Mouse (Mus musculus) midbrain, postnatal 0 days (tissue): ENCODE results near the gene Gpr171. TPM values are rescaled to one million over a fixed set of nuclear protein-coding genes. Genes with fewer than 3 reads are reported as not detected.

Experiments used
- ATAC-seq: fragments of 200-750 bp; cut with Nextera tagmentation; 2 replicates; pipeline ENCODE4 v1.8.0; 2017; ENCODE audit warnings: moderate number of reproducible peaks, mild to moderate bottlenecking, moderate TSS enrichment, moderate library complexity; ENCODE audit not compliant: low FRiP score
- DNase-seq: peaks from one replicate; pipeline ENCODE4 v3.0.0-alpha.2; 2015; ENCODE audit warnings: low spot score
- H3K27ac ChIP-seq: fragments of 300-500 bp; sonication (generic); 2 replicates; pipeline ENCODE4 v1.5.1; 2014; ENCODE audit warnings: low read depth, mild to moderate bottlenecking, low read length, mixed read lengths
- H3K27me3 ChIP-seq: fragments of 300-500 bp; sonication (generic); 2 replicates; pipeline ENCODE4 v1.6.1; 2014; ENCODE audit warnings: low read length, control low read depth, mixed read lengths; ENCODE audit not compliant: insufficient read depth
- H3K36me3 ChIP-seq: fragments of 300-500 bp; sonication (generic); 2 replicates; pipeline ENCODE4 v1.6.1; 2014; ENCODE audit warnings: low read length, control low read depth, mixed read lengths; ENCODE audit not compliant: insufficient read depth
- H3K4me1 ChIP-seq: fragments of 300-500 bp; sonication (generic); 2 replicates; pipeline ENCODE4 v1.6.1; 2014; ENCODE audit warnings: mild to moderate bottlenecking, control low read depth, antibody characterized with exemption, low read length, mixed read lengths; ENCODE audit not compliant: insufficient read depth
- H3K4me2 ChIP-seq: fragments of 300-500 bp; sonication (generic); 2 replicates; pipeline ENCODE4 v1.6.1; 2014; ENCODE audit warnings: low read depth, mild to moderate bottlenecking, low read length, mixed read lengths; ENCODE audit not compliant: poor library complexity, severe bottlenecking
- H3K4me3 ChIP-seq: fragments of 300-500 bp; sonication (generic); 2 replicates; pipeline ENCODE4 v1.5.1; 2014; ENCODE audit warnings: low read depth, mild to moderate bottlenecking, low read length, moderate library complexity
- H3K9ac ChIP-seq: fragments of 300-500 bp; sonication (generic); replicated peaks from 2 replicates; pipeline ENCODE4 v1.6.1; 2014; ENCODE audit warnings: mild to moderate bottlenecking, low read length, moderate library complexity, mixed read lengths; ENCODE audit not compliant: poor library complexity, severe bottlenecking
- H3K9me3 ChIP-seq: fragments of 300-500 bp; sonication (generic); 2 replicates; pipeline ENCODE4 v1.6.1; 2016; ENCODE audit warnings: low read length, control low read depth
- CTCF ChIP-seq: IDR thresholded peaks from 2 replicates; pipeline ENCODE4 v1.5.1; 2016; ENCODE audit warnings: antibody characterized with exemption, mild to moderate bottlenecking
- WGBS: fragments of 180-500 bp; shearing (Covaris S2); extraction: QIAGEN DNeasy Blood & Tissue Kit; methylation state at CpG from one replicate; pipeline ENCODE4 v1.1.7; 2014; 5-methylcytosine and 5-hydroxymethylcytosine counted together
- polyA plus RNA-seq: library from polyadenylated mRNA; unstranded; fragments of >200 nt; fragmentation: Nextera tagmentation; extraction: Ambion mirVana; gene quantifications from 2 replicates; pipeline ENCODE4 v1.2.1, GENCODE M21; 2015
- total RNA-seq: library from RNA; depleted of rRNA; stranded (reverse); fragments of >200 nt; gene quantifications from 2 replicates; pipeline ENCODE4 v1.2.3, GENCODE M21; 2014

Gpr171 gene
- total and polyA plus RNA-seq, 2 experiments from 2014 or later, result 0.74 TPM; not detected in 1

GRCm38 (mm10) chr3:59140115-59140514 lies 38.5 kb upstream of the Gpr171 start:
- Histone ChIP-seq H3K9ac (no peak overlapping the region), H3K27me3 (no peaks in the 10 kb centered on the region), H3K36me3 (no peaks in the 10 kb centered on the region), H3K27ac (no peak overlapping the region), H3K4me2 (no peak overlapping the region), H3K4me1 (no peaks in the 10 kb centered on the region), H3K4me3 (no peak overlapping the region), H3K9me3 (no peaks in the 10 kb centered on the region)
- ATAC-seq (no peak), DNase-seq (no peak)
- TF ChIP-seq CTCF, result no peak
- 87% methylated on average over 2 of the region's 2 CpGs for WGBS

GRCm38 (mm10) chr3:59139651-59140051 lies 38.0 kb upstream of the Gpr171 start:
- Histone ChIP-seq H3K4me3 (no peak overlapping the region), H3K9me3 (no peaks in the 10 kb centered on the region), H3K27me3 (no peaks in the 10 kb centered on the region), H3K9ac (no peak overlapping the region), H3K27ac (no peak overlapping the region), H3K4me2 (no peak overlapping the region), H3K36me3 (no peaks in the 10 kb centered on the region), H3K4me1 (no peaks in the 10 kb centered on the region)
- DNase-seq (no peak), ATAC-seq (no peak)
- no peak for TF ChIP-seq CTCF

DNA sequence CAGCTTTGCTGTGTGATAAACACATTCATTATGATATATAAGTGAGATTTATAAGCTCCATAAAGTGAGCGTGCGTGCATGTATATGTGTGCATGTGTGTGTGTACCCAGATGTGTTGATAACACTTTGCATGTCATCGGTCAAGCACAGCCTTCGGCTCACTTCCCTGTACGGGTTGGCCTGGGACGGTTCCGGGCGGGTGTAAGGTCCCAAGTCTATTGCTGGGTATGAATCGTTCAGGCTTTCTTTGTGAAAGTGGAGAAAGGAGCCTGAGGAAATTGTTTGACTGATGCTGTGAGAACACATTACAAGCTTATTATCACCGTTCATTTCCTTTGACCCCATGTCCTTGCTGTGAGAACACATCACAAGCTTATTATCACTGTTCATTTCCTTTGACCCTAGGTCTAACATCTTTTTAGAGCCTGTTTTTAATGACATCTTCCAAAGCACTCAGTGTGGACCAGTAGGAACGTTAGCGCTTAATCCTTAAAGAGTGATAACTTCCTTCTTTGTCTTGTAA lies 37.4 kb upstream of the Gpr171 start:
- WGBS, result 81% methylated on average over 12 of the region's 12 CpGs
- no peak for DNase-seq
- H3K4me1 ChIP-seq, result no peaks in the 10 kb centered on the region

DNA sequence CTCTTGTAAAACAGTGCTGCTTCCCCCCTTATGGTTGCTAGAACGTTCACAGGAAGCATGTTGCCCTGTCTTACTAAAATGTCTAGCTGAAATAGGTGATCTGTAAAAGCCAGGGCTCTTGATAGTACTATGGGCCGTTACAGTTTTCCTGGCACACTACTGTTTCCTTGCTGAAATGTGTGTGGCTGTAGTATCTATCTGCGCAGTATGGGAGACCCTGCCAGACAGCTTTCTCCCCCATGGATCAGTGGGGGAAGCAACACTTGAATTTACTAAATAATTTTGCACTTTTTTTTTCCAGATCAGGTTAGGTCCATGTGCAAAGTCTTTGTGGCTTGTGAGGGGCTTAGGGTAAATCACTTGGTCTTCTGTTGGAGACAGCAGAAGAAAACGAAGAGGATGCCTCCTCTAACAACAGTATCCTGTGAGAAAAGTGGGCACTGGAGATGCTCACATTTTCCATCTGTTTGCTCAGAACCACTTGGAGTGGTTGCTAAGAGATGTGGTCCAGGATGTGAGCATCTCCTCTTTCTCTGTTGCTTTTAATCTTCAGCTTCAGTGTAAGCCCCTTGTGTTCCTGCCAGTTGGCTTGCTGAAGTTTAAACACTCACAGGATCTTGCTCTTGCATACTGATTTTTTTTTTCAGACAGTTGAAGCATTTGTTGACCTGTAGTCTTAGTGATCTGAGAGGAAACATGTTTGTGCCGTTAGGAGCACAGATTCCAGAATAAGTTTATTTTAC lies 34.5 kb upstream of the Gpr171 start:
- no peaks in the 10 kb centered on the region for H3K9me3 ChIP-seq
- H3K4me3 ChIP-seq, result no peak overlapping the region
- 76% methylated on average over 5 of the region's 5 CpGs for WGBS
- H3K27ac ChIP-seq, result peak overlapping the region; percentile 19; the same call in 1 of the 2 replicates
- no peak overlapping the region for H3K4me2 ChIP-seq
- no peaks in the 10 kb centered on the region for H3K36me3 ChIP-seq
- TF ChIP-seq CTCF, result no peak
- peak; percentile 77 for ATAC-seq
- DNase-seq, result peak; percentile 69
- H3K4me1 ChIP-seq, result no peaks in the 10 kb centered on the region
- no peak overlapping the region for H3K9ac ChIP-seq
- no peaks in the 10 kb centered on the region for H3K27me3 ChIP-seq

More for the DNA sequence above, 37.4 kb upstream of the Gpr171 start:
- no peaks in the 10 kb centered on the region for H3K27me3 ChIP-seq
- ATAC-seq, result no peak
- no peaks in the 10 kb centered on the region for H3K36me3 ChIP-seq
- H3K4me3 ChIP-seq, result no peak overlapping the region
- H3K4me2 ChIP-seq, result no peak overlapping the region
- no peak overlapping the region for H3K27ac ChIP-seq
- no peak overlapping the region for H3K9ac ChIP-seq
- H3K9me3 ChIP-seq, result no peaks in the 10 kb centered on the region
- TF ChIP-seq CTCF, result no peak

- H3K9ac ChIP-seq, result no peak overlapping the region
- H3K27me3 ChIP-seq, result no peaks in the 10 kb centered on the region
- ATAC-seq (no peak), DNase-seq (no peak)
- TF ChIP-seq CTCF, result no peak
- no peak overlapping the region for H3K4me2 ChIP-seq
- H3K27ac ChIP-seq, result no peak overlapping the region
- H3K9me3 ChIP-seq, result no peaks in the 10 kb centered on the region
- WGBS, result 90% methylated on average over 5 of the region's 5 CpGs
- H3K4me1 ChIP-seq, result no peaks in the 10 kb centered on the region
- no peak overlapping the region for H3K4me3 ChIP-seq
- H3K36me3 ChIP-seq, result no peaks in the 10 kb centered on the region
Measured at GRCm38 (mm10) chr3:59133189-59133588, 31.6 kb upstream of the Gpr171 start.

DNA sequence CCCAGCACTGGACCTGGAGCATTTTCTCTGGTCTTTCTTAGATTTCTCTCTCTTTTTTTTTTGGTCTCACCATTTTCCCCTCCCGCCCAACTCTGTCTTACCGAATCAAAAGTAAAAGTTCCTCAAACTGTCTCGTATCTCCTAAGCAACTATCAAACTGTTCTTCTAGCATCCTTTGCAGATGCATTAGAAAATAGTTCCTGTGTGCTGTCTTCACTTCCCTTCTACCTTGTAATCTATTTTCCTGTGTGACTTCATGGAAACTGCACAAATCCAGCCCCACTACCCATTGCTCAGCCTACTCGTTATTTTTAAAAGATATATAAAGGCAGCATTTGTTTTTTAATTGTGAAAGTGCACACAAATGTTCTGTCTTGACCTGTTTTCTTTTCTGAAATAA lies 30.3 kb upstream of the Gpr171 start:
- no peak overlapping the region for H3K9ac ChIP-seq
- H3K9me3 ChIP-seq, result no peaks in the 10 kb centered on the region
- DNase-seq (no peak), ATAC-seq (no peak)
- no peaks in the 10 kb centered on the region for H3K36me3 ChIP-seq
- H3K4me2 ChIP-seq, result no peak overlapping the region
- no peak for TF ChIP-seq CTCF
- no peaks in the 10 kb centered on the region for H3K4me1 ChIP-seq
- WGBS, result 91% methylated on average over 4 of the region's 4 CpGs
- H3K4me3 ChIP-seq, result no peak overlapping the region
- no peak overlapping the region for H3K27ac ChIP-seq
- H3K27me3 ChIP-seq, result no peaks in the 10 kb centered on the region
